Mouse (Mus musculus) midbrain, embryonic 14.5 days (tissue): ENCODE data around the gene Rbks. TPM values are rescaled to one million over a fixed set of nuclear protein-coding genes. Genes with fewer than 3 reads are reported as not detected.

Experiments used
- ATAC-seq: fragments of 200-750 bp; cut with Nextera tagmentation; 2 replicates; pipeline ENCODE4 v1.8.0; 2017; ENCODE audit warnings: moderate number of reproducible peaks, moderate library complexity; ENCODE audit not compliant: low FRiP score, low TSS enrichment
- DNase-seq: peaks from one replicate; pipeline ENCODE4 v3.0.0-alpha.2; 2015
- H3K27ac ChIP-seq: fragments of 300-500 bp; sonication (generic); replicated peaks from 2 replicates; pipeline ENCODE4 v1.5.1; 2014; ENCODE audit warnings: mild to moderate bottlenecking, low read depth, low read length, moderate library complexity
- H3K27me3 ChIP-seq: fragments of 300-500 bp; sonication (generic); 2 replicates; pipeline ENCODE4 v1.6.1; 2014; ENCODE audit warnings: low read length, control low read depth, mixed read lengths; ENCODE audit not compliant: control insufficient read depth, insufficient read depth
- H3K36me3 ChIP-seq: fragments of 300-500 bp; sonication (generic); 2 replicates; pipeline ENCODE4 v1.6.1; 2014; ENCODE audit warnings: low read length, control low read depth; ENCODE audit not compliant: control insufficient read depth, insufficient read depth
- H3K4me1 ChIP-seq: fragments of 300-500 bp; sonication (generic); 2 replicates; pipeline ENCODE4 v1.6.1; 2014; ENCODE audit warnings: mild to moderate bottlenecking, antibody characterized with exemption, low read length, control low read depth; ENCODE audit not compliant: control insufficient read depth, insufficient read depth
- H3K4me2 ChIP-seq: fragments of 300-500 bp; sonication (generic); 2 replicates; pipeline ENCODE4 v1.6.1; 2014; ENCODE audit warnings: mild to moderate bottlenecking, low read length, moderate library complexity
- H3K4me3 ChIP-seq: fragments of 300-500 bp; sonication (generic); replicated peaks from 2 replicates; pipeline ENCODE4 v1.5.1; 2014; ENCODE audit warnings: low read depth, low read length
- H3K9ac ChIP-seq: fragments of 300-500 bp; sonication (generic); replicated peaks from 2 replicates; pipeline ENCODE4 v1.6.1; 2014; ENCODE audit warnings: mild to moderate bottlenecking, low read length, moderate library complexity
- H3K9me3 ChIP-seq: fragments of 300-500 bp; sonication (generic); 2 replicates; pipeline ENCODE4 v1.6.1; 2016; ENCODE audit warnings: low read length, control low read depth, mixed read lengths; ENCODE audit not compliant: control insufficient read depth
- WGBS: fragments of 180-500 bp; shearing (Covaris S2); extraction: QIAGEN DNeasy Blood & Tissue Kit; methylation state at CpG from one replicate; pipeline ENCODE4 v1.1.7; 2014; 5-methylcytosine and 5-hydroxymethylcytosine counted together
- microRNA-seq: library from miRNA; unstranded; fragments of <30 nt; microRNA quantifications from one replicate; pipeline ENCODE4, GENCODE M21; 2016
- polyA plus RNA-seq: library from polyadenylated mRNA; unstranded; fragments of >200 nt; fragmentation: Nextera tagmentation; extraction: Ambion mirVana; gene quantifications from 2 replicates; pipeline ENCODE4 v1.2.1, GENCODE M21; 2014

Rbks gene
- polyA plus RNA-seq, 1 experiment from 2014 or later: 3.0 TPM

- H3K4me1 ChIP-seq: no peaks in the 10 kb centered on the region
- DNase-seq (no peak), ATAC-seq (no peak)
- H3K9ac ChIP-seq: no peak overlapping the region
- H3K4me2 ChIP-seq: no peak overlapping the region
- H3K36me3 ChIP-seq: no peaks in the 10 kb centered on the region
- no peak overlapping the region for H3K27ac ChIP-seq
- H3K4me3 ChIP-seq: no peak overlapping the region
- no peaks in the 10 kb centered on the region for H3K9me3 ChIP-seq
- WGBS: 84% methylated on average over 7 of the region's 7 CpGs
- H3K27me3 ChIP-seq: no peaks in the 10 kb centered on the region
These were observed 120.9 kb downstream of the Rbks start for GRCm38 (mm10) chr5:31576539-31576975.

Small RNAs within 50 kb of the gene (microRNA-seq; reads per million reads assigned to microRNA genes)
- not detected for gene Mir3473e

Other genes with a start within 250 kb of the Rbks start
- 87.8 and 113 TPM in 2 replicates for gene Zfp512, start 245.2 kb downstream of the Rbks start, polyA plus RNA-seq
- 0.13 TPM in 1 of 2 replicates, not detected in the other for gene 4930548H24Rik, start 211.9 kb downstream of the Rbks start, polyA plus RNA-seq
- gene Gpn1, start 202.9 kb downstream of the Rbks start, polyA plus RNA-seq: 65.1 and 73.3 TPM in 2 replicates
- 28.6 and 28.9 TPM in 2 replicates for gene Slc4a1ap, start 170.6 kb downstream of the Rbks start, polyA plus RNA-seq
- gene Supt7l, start 169.8 kb downstream of the Rbks start, polyA plus RNA-seq: 18.0 and 18.3 TPM in 2 replicates
- gene Mrpl33, start 100.7 kb downstream of the Rbks start, polyA plus RNA-seq: 179 and 211 TPM in 2 replicates
- 33.5 and 35.7 TPM in 2 replicates for gene Babam2, start 57 bp upstream of the Rbks start, polyA plus RNA-seq